Mouse (Mus musculus) frontal cortex, adult (tissue): Measurements from ENCODE around the gene Gm49630.
"Not testable (repeated sequence)": the region's sequence is repeated elsewhere in the genome, so short reads cannot be mapped to it uniquely, and the experiment has no call there.

Experiments used
- ATAC-seq: cut with Nextera tagmentation; 2 replicates; pipeline ENCODE4 v1.9.2; 2017; ENCODE audit warnings: mild to moderate bottlenecking, moderate library complexity, mixed read lengths; ENCODE audit not compliant: low TSS enrichment

Gm49630 gene

DNA sequence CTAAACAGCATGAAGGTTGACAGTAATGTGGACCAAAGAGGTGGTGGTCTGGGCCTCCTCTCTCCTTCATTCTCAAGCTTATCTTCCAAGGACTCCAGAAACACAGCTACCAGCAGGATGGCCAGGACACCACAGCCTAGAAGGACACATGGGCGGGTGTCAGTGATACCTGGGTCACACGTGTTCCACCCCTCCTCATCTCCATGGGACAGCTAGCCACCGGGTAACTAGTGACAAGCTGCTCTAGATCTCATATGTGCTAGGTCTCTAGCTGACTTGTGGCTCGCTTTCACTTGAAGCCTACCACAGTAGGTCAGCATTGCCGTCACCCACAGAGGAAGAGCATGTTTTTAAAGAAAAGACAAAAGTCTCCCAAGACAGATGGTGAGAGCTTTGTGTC, at the start of gene Gm49630:
TSS of gene Gm49630 (minus strand) at position 101 of the 400 bp plus-strand sequence.
- ATAC-seq, result not testable (repeated sequence)

DNA sequence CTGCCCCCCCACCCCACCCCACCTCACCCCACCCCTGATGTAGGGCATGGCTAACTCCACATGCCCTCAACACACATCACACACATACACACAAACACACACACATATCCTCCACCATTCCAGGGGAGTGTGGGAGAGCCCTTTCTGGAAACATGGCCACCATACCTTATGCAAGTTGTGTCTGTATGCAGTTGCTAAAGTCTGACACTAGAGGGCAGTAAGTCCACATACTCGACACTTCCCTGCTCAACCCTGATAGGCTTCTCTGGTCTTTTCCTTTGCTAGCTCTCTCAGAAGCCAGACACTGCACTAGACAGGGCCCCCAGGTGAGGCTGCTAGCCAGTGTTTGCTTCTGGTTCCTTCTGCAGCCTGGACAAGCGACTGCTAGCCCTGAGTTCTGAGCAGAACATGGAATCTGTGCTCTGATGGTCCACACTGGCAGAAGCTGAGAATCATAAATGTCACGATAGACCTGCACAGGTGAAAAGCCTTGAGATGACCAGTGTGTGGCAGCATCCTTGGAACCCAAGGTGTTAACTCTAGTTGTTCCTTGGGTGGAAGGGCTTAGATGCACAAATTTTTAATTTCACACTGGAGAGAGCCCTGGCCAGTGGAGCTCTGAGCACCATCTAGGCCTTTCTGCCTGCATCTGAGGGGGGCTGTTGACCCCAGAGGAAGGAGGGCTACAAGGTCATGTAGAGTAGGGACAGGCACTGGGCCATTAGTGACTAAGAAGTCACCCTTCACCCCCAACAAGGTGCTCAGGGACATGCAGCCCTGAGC, 48.6 kb upstream of the Gm49630 start:
- ATAC-seq, result peak; percentile 97

GRCm38 (mm10) chr17:7414601-7415310, 43.0 kb upstream of the Gm49630 start:
- not testable (repeated sequence) for ATAC-seq

DNA sequence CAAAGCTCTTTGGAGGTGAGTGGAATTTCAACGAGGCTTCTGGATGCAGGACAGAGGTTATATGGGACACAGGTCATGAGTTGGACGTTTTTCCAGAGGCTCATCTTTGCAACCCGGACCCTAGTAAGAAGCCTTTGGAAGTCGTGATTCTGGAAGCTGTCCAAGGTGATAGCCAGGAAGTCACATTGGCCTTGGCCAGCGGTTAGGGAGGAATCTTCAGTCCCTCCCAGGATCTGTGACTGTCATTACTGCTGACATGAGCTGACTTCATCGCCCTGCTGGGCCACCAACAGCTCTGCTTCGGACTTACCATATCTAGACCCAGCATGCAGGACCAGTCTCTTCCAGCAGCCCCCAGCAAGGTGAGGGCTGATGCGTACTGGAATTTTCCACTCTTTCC, 41.6 kb upstream of the Gm49630 start:
- not testable (repeated sequence) for ATAC-seq

DNA sequence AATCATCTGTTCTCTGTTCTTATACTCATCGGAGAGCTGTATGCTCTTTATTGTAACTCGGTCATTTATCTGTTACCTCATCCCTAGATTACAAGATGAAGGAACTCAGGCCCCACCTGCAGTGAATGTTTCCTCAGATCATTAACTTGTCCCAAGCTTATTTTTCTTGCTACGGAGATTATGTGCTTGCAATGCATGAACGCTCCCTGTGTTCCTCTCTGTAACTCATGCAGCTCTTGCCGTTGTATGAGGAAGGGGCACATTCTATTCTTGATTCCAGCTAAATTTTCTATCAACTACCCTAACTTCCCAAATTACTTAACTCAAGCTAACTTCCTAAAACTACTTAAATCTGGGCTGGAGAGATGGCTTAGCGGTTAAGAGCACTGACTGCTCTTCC, 28.0 kb upstream of the Gm49630 start:
- not testable (repeated sequence) for ATAC-seq

DNA sequence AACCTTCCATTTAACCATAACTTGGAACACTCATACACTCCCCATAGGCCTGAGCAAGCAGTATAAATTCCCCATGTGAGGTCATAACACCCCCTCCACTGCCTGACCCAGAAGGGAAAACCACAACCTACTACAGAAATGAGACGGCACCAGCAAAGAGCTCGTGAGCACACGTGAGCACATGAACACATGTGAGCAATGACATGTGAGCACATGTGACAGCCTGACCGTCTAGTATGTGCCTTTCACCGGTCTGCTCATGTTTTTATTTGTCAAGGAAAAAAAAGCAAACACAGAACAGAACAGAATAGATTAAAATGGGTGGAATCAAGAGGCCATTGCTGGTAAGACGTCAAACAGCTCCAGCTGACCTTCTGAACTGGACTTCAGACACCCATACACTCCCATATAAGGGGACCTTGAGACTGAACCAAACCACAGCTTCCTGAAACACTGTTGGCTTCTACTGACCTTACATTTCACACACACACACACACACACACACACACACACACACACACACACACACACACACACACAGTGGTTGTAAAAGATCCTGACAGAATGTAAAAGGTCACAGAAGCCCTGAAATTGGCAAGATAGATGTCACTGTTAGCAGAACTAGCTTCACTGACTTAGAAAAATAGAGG, 26.5 kb upstream of the Gm49630 start:
- not testable (repeated sequence) for ATAC-seq

DNA sequence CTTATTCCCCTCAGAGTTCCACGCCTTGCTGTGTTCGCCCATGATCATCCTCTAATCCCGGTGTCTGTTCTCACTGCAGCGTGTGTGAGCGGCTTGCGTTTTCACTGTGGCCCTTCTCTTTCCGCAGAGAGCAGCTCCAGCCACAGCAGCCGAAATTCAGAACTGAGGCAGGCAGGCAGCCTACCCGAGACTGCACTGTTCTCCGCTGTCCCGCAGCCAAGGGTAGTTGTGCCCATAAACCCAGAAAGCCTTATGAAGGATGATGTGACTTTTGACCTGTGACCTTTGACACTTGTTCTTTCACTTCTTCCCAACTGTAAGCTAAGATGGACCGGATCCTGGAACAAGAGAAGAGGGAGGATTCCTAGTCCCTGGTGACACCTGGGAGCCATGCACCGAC, 25.3 kb upstream of the Gm49630 start:
- ATAC-seq, result not testable (repeated sequence)

- not testable (repeated sequence) for ATAC-seq
These were observed 24.5 kb upstream of the Gm49630 start for GRCm38 (mm10) chr17:7396288-7396687.

- ATAC-seq, result not testable (repeated sequence)
These were observed 23.9 kb upstream of the Gm49630 start for GRCm38 (mm10) chr17:7395671-7396070.

DNA sequence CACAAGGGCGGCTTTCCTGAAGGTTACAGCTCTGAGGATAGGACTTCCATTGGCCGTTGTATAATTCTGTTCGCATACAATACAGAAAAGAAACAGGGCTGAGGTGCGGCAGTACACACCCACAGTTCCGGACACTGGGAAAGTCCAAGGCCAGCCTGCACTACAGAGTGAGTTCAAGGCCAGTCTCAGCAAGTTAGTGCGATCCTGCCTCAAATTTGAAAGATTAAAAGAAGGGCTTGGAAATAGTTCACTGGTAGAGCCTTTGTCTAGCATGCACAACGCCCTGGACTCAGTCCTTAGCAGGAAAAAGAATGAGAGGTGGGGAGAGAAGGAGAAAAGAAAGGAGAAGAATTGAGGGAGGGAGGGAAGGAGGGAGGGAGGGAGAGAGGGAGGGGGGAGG, 23.3 kb upstream of the Gm49630 start:
- ATAC-seq, result not testable (repeated sequence)

GRCm38 (mm10) chr17:7389898-7390297, 18.1 kb upstream of the Gm49630 start:
- not testable (repeated sequence) for ATAC-seq

GRCm38 (mm10) chr17:7388958-7389356, 17.2 kb upstream of the Gm49630 start:
- not testable (repeated sequence) for ATAC-seq

DNA sequence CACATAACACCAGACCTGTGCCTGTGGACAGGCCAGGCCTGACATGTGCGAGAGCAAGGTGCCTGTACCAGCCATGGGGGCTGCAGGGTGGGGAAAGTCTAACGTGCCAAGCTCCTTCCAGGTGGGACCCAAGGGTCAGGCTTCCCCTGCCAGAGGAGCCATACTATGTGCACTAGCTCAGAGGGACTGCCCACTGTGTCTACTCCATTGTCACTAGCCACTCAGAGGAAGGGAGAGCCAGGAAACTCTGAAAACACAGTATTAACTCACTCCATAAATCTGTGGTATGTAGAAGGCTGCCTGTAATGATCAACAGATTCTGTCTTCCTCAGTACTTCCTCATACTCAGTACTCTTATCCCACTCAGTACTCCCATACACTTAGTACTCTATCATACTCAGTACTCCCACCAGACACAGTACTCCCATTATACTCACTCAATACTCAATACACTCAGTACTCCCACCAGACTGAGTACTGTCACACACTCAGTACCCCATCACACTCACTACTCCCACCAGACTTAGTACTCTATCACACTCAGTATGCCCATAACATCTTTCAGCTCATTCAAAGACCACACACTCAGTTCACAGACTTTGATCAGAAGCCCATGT, 16.7 kb upstream of the Gm49630 start:
- not testable (repeated sequence) for ATAC-seq

- ATAC-seq, result not testable (repeated sequence)
These were observed 14.2 kb upstream of the Gm49630 start for GRCm38 (mm10) chr17:7386016-7386415.

- not testable (repeated sequence) for ATAC-seq
These were observed 13.6 kb upstream of the Gm49630 start, which contains the start of gene Unc93a2 for GRCm38 (mm10) chr17:7385364-7385763. TSS of gene Unc93a2 (minus strand) at chr17:7385464.

- not testable (repeated sequence) for ATAC-seq
These were observed 11.7 kb upstream of the Gm49630 start for GRCm38 (mm10) chr17:7383167-7384143.

DNA sequence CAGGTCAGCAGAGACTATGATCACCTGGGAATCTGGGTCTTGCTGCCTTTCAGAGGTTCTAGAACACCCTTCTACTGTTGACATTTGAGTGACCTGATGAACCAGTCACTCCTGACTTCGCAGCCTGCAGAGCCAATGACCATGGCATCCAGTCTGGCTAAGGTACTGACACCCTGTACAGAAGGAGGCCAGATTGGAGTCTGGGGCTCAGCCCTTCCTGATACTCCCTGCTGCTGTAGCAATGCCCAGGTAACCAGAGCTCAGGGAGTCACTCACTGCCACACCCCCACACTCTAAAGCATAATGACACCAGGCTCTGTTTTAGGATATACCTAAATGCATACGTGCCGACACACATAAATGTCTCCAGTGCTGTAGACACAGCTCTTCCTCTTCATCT, 10.9 kb upstream of the Gm49630 start:
- ATAC-seq, result not testable (repeated sequence)

- ATAC-seq, result not testable (repeated sequence)
These were observed 6.1 kb upstream of the Gm49630 start for GRCm38 (mm10) chr17:7377907-7378306.

DNA sequence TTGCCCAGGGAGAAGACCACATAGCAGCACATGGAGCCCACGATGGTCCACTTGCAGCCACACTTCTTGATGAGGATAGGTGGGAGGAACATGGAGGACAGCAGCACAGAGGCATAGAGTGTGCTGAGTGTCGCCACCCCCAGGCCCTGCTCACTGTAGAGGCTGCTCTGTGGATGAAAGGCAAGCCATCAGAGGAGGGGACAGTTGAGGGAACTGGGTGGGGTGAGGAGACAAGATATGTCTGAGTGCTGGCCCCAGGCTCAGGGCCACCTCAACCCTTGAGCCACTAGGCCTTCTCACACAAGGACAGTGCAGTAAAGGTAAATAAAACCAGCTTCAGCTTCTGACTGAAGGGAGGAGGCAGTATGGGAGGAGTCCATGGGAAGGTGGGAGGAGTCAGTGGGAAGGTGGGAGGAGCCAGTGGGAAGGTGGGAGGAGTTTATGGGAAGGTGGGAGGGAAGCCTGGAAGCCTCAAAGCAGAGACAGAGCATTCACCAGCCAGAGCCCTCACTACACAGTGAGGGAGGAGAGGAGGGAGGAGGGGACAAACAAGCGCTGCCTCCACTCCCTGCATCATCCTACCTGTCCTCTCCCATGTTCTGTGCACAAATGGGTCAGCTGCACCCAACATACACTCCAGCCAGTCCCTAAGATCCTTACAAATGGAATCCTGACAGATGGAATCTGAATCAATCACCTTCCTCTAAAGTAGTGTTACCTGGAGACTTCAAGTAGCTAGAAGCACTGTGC, 5.3 kb upstream of the Gm49630 start:
- not testable (repeated sequence) for ATAC-seq

DNA sequence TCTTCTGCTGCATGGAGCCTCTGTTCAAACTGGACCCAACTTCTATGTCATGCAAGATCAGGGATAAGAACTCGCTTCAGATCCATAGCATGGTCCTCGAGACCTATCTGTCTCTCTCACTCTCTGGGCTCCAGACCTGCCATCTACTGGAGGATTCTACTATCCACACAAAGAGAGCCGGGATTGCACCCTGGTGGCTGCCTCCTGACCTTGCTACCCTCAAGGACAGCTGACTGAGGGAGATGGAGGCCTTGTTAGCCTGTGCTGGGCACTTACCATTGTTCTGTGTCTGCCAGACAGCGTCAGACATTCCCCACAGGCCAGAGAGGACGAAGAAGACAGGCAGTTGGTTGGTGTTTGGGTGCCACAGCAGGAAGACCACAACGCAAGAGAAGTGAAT, 2.4 kb downstream of the Gm49630 start:
- ATAC-seq, result not testable (repeated sequence)
